Mouse (Mus musculus): ENCODE measurements around the gene Tcf7l2. TPM values are rescaled to one million over a fixed set of nuclear protein-coding genes. Genes with fewer than 3 reads are reported as not detected.

The Tcf7l2 gene
- total RNA-seq, 2 experiments from 2014 or later, result 12.4 to 13.6 TPM

DNA sequence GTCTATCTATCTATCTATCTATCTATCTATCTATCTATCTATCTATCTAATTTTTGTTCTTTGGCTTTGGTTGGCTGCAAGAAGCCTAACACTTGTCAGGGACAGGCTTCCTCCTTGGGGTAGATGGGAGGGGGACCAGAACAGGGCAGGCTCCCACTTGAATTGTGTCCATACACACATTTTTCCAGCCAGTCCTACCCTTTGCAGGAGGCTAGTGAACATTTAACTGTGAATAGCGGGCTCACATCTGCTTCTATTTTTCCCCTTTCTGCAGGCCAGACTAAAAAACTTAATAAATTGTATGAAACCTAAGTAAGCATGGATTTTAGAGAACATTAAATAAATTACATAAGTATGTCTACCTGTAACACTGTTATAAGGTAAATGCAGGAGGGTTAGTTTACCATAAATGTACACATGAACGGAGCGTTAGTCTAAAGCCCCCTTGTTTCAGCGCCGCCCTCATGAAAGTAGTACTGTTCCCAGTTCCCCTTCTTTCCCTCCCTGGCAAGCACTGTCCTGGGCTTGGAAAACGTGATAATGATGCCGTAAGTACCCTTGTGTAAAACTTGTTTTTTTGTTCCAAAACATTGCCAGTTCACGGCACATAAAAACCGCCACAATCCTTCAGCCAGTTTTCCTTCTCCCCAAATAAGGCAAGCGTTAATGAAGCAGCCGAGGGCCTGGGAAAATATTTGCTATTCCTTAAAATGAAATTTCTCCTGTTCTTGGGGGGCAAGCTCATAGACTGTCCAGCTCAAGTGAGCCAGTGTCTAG lies 101.7 kb downstream of the Tcf7l2 start:
- no peak for DNase-seq (ENCODE audit: low spot score in 2 of 2)
- intact Hi-C loops (cut with DNase I), result no loop called here

DNA sequence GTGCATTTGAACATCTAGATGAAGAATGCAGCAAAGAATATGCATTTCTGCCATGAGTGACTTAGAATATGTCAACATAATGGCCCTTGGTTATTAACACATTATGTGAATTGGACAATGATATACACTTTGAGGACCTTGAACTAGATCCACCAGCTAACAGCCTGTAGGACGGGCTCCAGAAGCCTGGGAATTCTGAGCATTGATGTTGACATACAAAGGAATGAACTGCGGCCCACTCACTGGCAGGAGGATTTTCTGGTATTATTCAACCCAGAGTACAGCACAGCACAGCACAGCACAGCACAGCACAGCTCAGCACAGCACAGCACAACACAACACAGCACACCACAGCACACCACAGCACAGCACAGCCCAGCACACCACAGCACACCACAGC lies 104.1 kb downstream of the Tcf7l2 start:
- DNase-seq (ENCODE audit: low spot score in 2 of 2), result no peak
- intact Hi-C loops (cut with DNase I), result no loop called here

- DNase-seq (ENCODE audit: low spot score in 2 of 2), result no peak
- intact Hi-C loops (cut with DNase I), result no loop called here
Observed at GRCm38 (mm10) chr19:55846256-55846655, 104.6 kb downstream of the Tcf7l2 start.

DNA sequence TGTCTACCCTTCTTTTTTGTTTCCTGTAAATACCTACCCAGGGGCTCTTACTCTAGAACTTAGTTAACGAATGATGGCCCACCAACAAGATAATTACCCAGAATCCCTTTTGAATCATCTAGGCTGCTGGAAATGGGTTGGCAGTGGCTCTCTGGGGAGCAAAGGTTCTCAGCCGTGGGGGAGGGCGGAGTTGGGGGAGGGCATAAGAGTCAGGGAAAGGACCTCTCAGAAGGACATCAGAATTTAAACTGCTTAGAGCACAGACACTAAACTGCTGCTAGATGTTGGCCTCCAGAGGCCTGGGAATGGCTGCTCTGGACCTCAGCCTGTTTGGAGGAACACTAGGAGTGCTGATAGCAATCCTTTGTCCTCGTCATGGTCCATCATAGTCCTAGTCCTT lies 105.4 kb downstream of the Tcf7l2 start:
- intact Hi-C loops (cut with DNase I), result no loop called here
- no peak for DNase-seq (ENCODE audit: low spot score in 2 of 2)

GRCm38 (mm10) chr19:55850402-55851078 lies 108.9 kb downstream of the Tcf7l2 start:
- DNase-seq (ENCODE audit: low spot score in 2 of 2), result peak in 1 of 2 experiments; percentile 38

GRCm38 (mm10) chr19:55851498-55852324 lies 110.1 kb downstream of the Tcf7l2 start:
- intact Hi-C loops (cut with DNase I), result loop anchor here (10.0 kb wide), 1 partner anchor 1023 kb away; the partner anchor contains the start of gene Vwa2
- peak in 1 of 2 experiments; percentile 14 for DNase-seq (ENCODE audit: low spot score in 2 of 2)

More at GRCm38 (mm10) chr19:55850402-55851078, 108.9 kb downstream of the Tcf7l2 start:
- intact Hi-C loops (cut with DNase I), result loop anchor here (10.0 kb wide), 1 partner anchor 1024 kb away; the partner anchor contains the start of gene Vwa2

- intact Hi-C loops (cut with DNase I), result loop anchor here (10.0 kb wide), 1 partner anchor 1020 kb away; the partner anchor contains the start of gene Vwa2
- no peak for DNase-seq (ENCODE audit: low spot score in 2 of 2)
Observed at GRCm38 (mm10) chr19:55854389-55854788, 112.8 kb downstream of the Tcf7l2 start.

GRCm38 (mm10) chr19:55855571-55855970 lies 114.0 kb downstream of the Tcf7l2 start:
- intact Hi-C loops (cut with DNase I), result loop anchor here (10.0 kb wide), 1 partner anchor 1019 kb away; the partner anchor contains the start of gene Vwa2
- DNase-seq (ENCODE audit: low spot score in 2 of 2), result no peak

DNA sequence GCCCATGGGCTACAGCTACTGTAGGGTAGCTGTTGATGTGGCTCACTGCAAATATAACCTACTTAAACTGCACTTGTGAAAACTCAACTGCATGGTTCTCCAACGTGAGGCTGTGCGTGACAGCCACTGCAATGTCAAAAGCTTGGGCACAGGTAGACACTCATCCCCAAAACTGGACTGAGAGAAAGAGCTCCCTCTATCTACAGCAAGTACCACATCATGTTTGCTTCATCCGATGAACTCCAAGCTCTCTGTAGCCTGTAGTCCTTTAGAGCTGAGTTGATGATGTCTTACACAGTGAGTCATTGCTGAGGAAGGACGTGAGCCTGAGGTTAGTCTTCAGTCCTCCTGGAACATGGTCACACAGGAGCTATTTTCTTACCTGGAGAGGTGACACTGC lies 115.7 kb downstream of the Tcf7l2 start:
- no peak for DNase-seq (ENCODE audit: low spot score in 2 of 2)
- intact Hi-C loops (cut with DNase I), result loop anchor here (10.0 kb wide), 1 partner anchor 1017 kb away; the partner anchor contains the start of gene Vwa2

GRCm38 (mm10) chr19:55860009-55860743 lies 118.6 kb downstream of the Tcf7l2 start:
- DNase-seq (ENCODE audit: low spot score in 2 of 2), result no peak
- intact Hi-C loops (cut with DNase I), result no loop called here

- DNase-seq (ENCODE audit: low spot score in 2 of 2), result no peak
Observed at GRCm38 (mm10) chr19:55861746-55862145, 120.1 kb downstream of the Tcf7l2 start.

DNA sequence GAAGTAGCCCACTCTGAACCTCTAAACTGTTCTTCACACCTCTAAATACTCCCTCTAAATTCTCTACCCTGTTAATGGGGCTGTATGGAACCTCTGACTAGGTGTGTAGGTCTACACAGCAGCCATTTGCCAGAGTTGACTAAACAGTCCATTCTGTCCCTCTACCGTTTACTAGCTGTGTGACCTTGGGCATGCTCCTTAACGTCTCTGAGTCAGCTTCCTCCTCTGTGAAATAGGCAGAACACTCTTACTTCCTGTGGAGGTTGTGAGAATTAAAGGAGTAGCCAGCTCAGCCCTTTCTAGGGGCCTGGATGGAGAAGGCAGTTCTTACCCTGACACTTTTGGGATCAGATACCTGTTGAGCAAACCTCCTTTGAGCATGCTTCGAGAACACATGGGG lies 120.9 kb downstream of the Tcf7l2 start:
- intact Hi-C loops (cut with DNase I), result no loop called here
- DNase-seq (ENCODE audit: low spot score in 2 of 2), result no peak

More at GRCm38 (mm10) chr19:55861746-55862145, 120.1 kb downstream of the Tcf7l2 start:
- intact Hi-C loops (cut with DNase I), result no loop called here

DNA sequence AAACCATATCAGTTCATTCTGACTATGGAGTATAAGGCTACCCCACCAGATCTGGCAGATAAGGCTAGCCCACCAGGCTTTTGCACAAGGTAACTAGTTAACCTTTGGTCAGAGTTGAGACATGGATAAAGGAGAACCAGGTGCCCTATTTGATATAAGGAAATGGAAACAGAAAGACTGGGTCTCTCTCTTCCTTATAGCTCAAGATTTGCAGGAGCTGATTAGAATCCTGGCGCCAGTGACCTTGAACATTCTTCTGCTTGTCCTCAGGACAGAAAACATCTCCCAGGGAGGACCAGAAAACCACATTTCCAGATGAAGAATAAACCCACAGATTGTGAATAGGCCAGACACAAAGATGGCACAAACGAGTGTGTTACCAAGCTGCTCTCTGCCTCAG lies 123.4 kb downstream of the Tcf7l2 start:
- intact Hi-C loops (cut with DNase I), result no loop called here
- DNase-seq (ENCODE audit: low spot score in 2 of 2), result no peak

GRCm38 (mm10) chr19:55865774-55866578 lies 124.4 kb downstream of the Tcf7l2 start:
- DNase-seq (ENCODE audit: low spot score in 2 of 2), result no peak
- intact Hi-C loops (cut with DNase I), result no loop called here

GRCm38 (mm10) chr19:55867255-55867654 lies 125.6 kb downstream of the Tcf7l2 start:
- DNase-seq (ENCODE audit: low spot score in 2 of 2), result no peak
- intact Hi-C loops (cut with DNase I), result no loop called here

DNA sequence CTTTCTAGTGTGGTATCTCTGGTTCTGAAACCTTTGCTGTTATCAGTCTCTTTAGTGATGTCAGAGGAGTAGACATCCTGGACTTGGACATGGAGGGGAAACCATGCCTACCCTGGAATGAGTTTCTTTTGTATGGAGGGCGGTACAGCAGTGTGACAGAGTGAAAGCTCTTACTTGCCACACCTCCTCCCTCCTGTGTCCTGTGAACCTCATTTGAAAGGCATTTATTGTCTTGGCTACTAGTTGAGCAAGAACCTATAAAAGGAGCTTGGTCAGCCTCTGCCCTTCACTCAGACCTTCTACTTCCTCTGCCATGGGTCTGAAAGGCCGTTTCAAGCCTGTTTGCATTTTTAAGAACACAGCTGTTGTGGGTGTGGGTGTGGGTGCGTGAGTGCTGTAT lies 126.3 kb downstream of the Tcf7l2 start:
- DNase-seq (ENCODE audit: low spot score in 2 of 2), result no peak
- intact Hi-C loops (cut with DNase I), result no loop called here

- intact Hi-C loops (cut with DNase I), result no loop called here
- DNase-seq (ENCODE audit: low spot score in 2 of 2), result no peak
Observed at GRCm38 (mm10) chr19:55868597-55868996, 127.0 kb downstream of the Tcf7l2 start.

DNA sequence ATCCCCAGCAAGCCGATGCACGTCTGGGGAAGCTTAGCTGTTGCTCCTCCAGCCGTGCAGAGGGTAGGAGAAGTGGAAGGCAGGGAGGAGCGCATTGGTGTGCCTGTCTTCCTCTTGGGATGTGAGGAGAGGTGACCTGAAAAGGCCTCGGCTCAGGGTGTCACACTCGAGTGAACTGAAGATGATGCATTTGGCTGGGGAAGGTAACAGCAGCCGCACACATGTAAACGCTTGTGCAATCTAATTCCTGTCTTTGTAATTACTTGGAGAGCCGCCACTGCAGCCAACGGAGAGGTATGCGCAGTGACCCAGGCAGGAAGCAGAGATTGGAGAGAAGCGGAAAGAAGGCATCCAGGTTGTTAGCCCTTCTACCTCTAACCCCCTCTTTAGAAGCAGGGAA lies 129.2 kb downstream of the Tcf7l2 start:
- intact Hi-C loops (cut with DNase I), result no loop called here
- no peak for DNase-seq (ENCODE audit: low spot score in 2 of 2)
